Mouse (Mus musculus): ENCODE measurements around the gene Inafm2.

The Inafm2 gene

GRCm38 (mm10) chr2:118760311-118761025 lies 14.9 kb downstream of the Inafm2 start:
- DNase-seq = no peak

GRCm38 (mm10) chr2:118761358-118761757 lies 15.8 kb downstream of the Inafm2 start:
- no peak for DNase-seq

GRCm38 (mm10) chr2:118761906-118762783 lies 16.6 kb downstream of the Inafm2 start, which contains the start of gene Ccdc9b:
Gene Ccdc9b (minus strand): TSS chr2:118762661.
- peak; percentile 62 for DNase-seq

- no peak for DNase-seq
Observed at GRCm38 (mm10) chr2:118762784-118763148, 17.2 kb downstream of the Inafm2 start.

GRCm38 (mm10) chr2:118763469-118763868 lies 17.9 kb downstream of the Inafm2 start:
- no peak for DNase-seq

GRCm38 (mm10) chr2:118764094-118764831 lies 18.7 kb downstream of the Inafm2 start:
- DNase-seq = peak; percentile 52

GRCm38 (mm10) chr2:118764875-118765274 lies 19.3 kb downstream of the Inafm2 start:
- no peak for DNase-seq

GRCm38 (mm10) chr2:118766041-118767033 lies 20.8 kb downstream of the Inafm2 start:
- no peak for DNase-seq

GRCm38 (mm10) chr2:118772158-118772874 lies 26.8 kb downstream of the Inafm2 start, which contains the start of gene Phgr1:
Gene Phgr1 (plus strand): TSS chr2:118772769.
- no peak for DNase-seq

GRCm38 (mm10) chr2:118774536-118774935 lies 29.0 kb downstream of the Inafm2 start:
- DNase-seq = no peak

GRCm38 (mm10) chr2:118775396-118775795 lies 29.8 kb downstream of the Inafm2 start:
- no peak for DNase-seq

GRCm38 (mm10) chr2:118775846-118776245 lies 30.3 kb downstream of the Inafm2 start:
- no peak for DNase-seq

- no peak for DNase-seq
Observed at GRCm38 (mm10) chr2:118776295-118776694, 30.7 kb downstream of the Inafm2 start.

GRCm38 (mm10) chr2:118778418-118778817 lies 32.9 kb downstream of the Inafm2 start:
- no peak for DNase-seq

- DNase-seq = no peak
Observed at GRCm38 (mm10) chr2:118779065-118779464, 33.5 kb downstream of the Inafm2 start.

GRCm38 (mm10) chr2:118779504-118780480 lies 34.2 kb downstream of the Inafm2 start, which contains the start of gene Disp2:
Gene Disp2 (plus strand): TSS chr2:118779719.
- DNase-seq = peak; percentile 86

GRCm38 (mm10) chr2:118781115-118781514 lies 35.6 kb downstream of the Inafm2 start:
- no peak for DNase-seq

GRCm38 (mm10) chr2:118782303-118782702 lies 36.7 kb downstream of the Inafm2 start:
- DNase-seq = no peak

- DNase-seq = no peak
Observed at GRCm38 (mm10) chr2:118783093-118783492, 37.5 kb downstream of the Inafm2 start.

GRCm38 (mm10) chr2:118783663-118784062 lies 38.1 kb downstream of the Inafm2 start:
- DNase-seq = no peak

Measured in thymus, postnatal 25 days (tissue).